Mouse (Mus musculus): ENCODE results near the gene Nid1. TPM values are rescaled to one million over a fixed set of nuclear protein-coding genes. Genes with fewer than 3 reads are reported as not detected.
"Not testable (repeated sequence)": the region's sequence is repeated elsewhere in the genome, so short reads cannot be mapped to it uniquely, and the experiment has no call there.

Gene Nid1
- polyA plus RNA-seq, 1 experiment from 2014 or later, result 37.8 TPM

GRCm38 (mm10) chr13:13461446-13462192 is 24.3 kb downstream of the Nid1 start:
- Histone ChIP-seq H3K4me2 (ENCODE audit: low read depth, low read length) (no peak overlapping the region), H3K27me3 (ENCODE audit: control insufficient read depth, insufficient read depth, low read depth, low read length) (no peaks in the 10 kb centered on the region), H3K27ac (ENCODE audit: low read length) (no peak overlapping the region), H3K9ac (ENCODE audit: low read depth, low read length) (no peak overlapping the region), H3K9me3 (replicated peaks; ENCODE audit: control insufficient read depth, low read length) (no peaks in the 10 kb centered on the region), H3K4me3 (ENCODE audit: low read depth, low read length) (no peak overlapping the region), H3K36me3 (ENCODE audit: control insufficient read depth, insufficient read depth) (no peaks in the 10 kb centered on the region), H3K4me1 (ENCODE audit: control insufficient read depth, low read depth, low read length) (peaks cover 7% of the 10 kb centered on the region; the same call in 1 of the 2 replicates)
- WGBS (ENCODE audit: insufficient replicate concordance), result 66% methylated on average over 4 of the region's 4 CpGs
- no peak for ATAC-seq (ENCODE audit: low read depth)

GRCm38 (mm10) chr13:13463949-13464348 is 26.6 kb downstream of the Nid1 start:
- peak overlapping the region; percentile 34 for H3K27ac ChIP-seq (ENCODE audit: low read length)
- H3K4me2 ChIP-seq (ENCODE audit: low read depth, low read length), result no peak overlapping the region
- H3K36me3 ChIP-seq (ENCODE audit: control insufficient read depth, insufficient read depth), result no peaks in the 10 kb centered on the region
- WGBS (ENCODE audit: insufficient replicate concordance), result 53% methylated on average over 3 of the region's 3 CpGs
- H3K27me3 ChIP-seq (ENCODE audit: control insufficient read depth, insufficient read depth, low read depth, low read length), result no peaks in the 10 kb centered on the region
- no peak overlapping the region for H3K9ac ChIP-seq (ENCODE audit: low read depth, low read length)
- no peak overlapping the region for H3K4me3 ChIP-seq (ENCODE audit: low read depth, low read length)
- peak; percentile 88 for ATAC-seq (ENCODE audit: low read depth)
- no peaks in the 10 kb centered on the region for H3K9me3 ChIP-seq (replicated peaks; ENCODE audit: control insufficient read depth, low read length)
- peaks cover 7% of the 10 kb centered on the region; the same call in 1 of the 2 replicates for H3K4me1 ChIP-seq (ENCODE audit: control insufficient read depth, low read depth, low read length)

- not testable (repeated sequence) for H3K4me1 ChIP-seq (ENCODE audit: control insufficient read depth, low read depth, low read length); H3K27me3 ChIP-seq (ENCODE audit: control insufficient read depth, insufficient read depth, low read depth, low read length); H3K36me3 ChIP-seq (ENCODE audit: control insufficient read depth, insufficient read depth); H3K4me3 ChIP-seq (ENCODE audit: low read depth, low read length); H3K9me3 ChIP-seq (replicated peaks; ENCODE audit: control insufficient read depth, low read length); H3K4me2 ChIP-seq (ENCODE audit: low read depth, low read length); H3K9ac ChIP-seq (ENCODE audit: low read depth, low read length); ATAC-seq (ENCODE audit: low read depth); H3K27ac ChIP-seq (ENCODE audit: low read length)
These were observed 29.9 kb downstream of the Nid1 start for GRCm38 (mm10) chr13:13467249-13467648.

GRCm38 (mm10) chr13:13468513-13468912 is 31.2 kb downstream of the Nid1 start:
- Histone ChIP-seq H3K27me3 (ENCODE audit: control insufficient read depth, insufficient read depth, low read depth, low read length) (no peaks in the 10 kb centered on the region), H3K27ac (ENCODE audit: low read length) (no peak overlapping the region), H3K9ac (ENCODE audit: low read depth, low read length) (no peak overlapping the region), H3K4me3 (ENCODE audit: low read depth, low read length) (no peak overlapping the region), H3K4me2 (ENCODE audit: low read depth, low read length) (no peak overlapping the region), H3K36me3 (ENCODE audit: control insufficient read depth, insufficient read depth) (no peaks in the 10 kb centered on the region), H3K9me3 (replicated peaks; ENCODE audit: control insufficient read depth, low read length) (no peaks in the 10 kb centered on the region), H3K4me1 (ENCODE audit: control insufficient read depth, low read depth, low read length) (peaks cover 3% of the 10 kb centered on the region; the same call in 1 of the 2 replicates)
- 52% methylated on average over 4 of the region's 4 CpGs for WGBS (ENCODE audit: insufficient replicate concordance)
- ATAC-seq (ENCODE audit: low read depth), result no peak

GRCm38 (mm10) chr13:13471334-13471757 is 34.0 kb downstream of the Nid1 start:
- WGBS (ENCODE audit: insufficient replicate concordance), result 37% methylated on average over 3 of the region's 3 CpGs
- H3K36me3 ChIP-seq (ENCODE audit: control insufficient read depth, insufficient read depth), result no peaks in the 10 kb centered on the region
- no peak overlapping the region for H3K4me2 ChIP-seq (ENCODE audit: low read depth, low read length)
- H3K27ac ChIP-seq (ENCODE audit: low read length), result no peak overlapping the region
- H3K9me3 ChIP-seq (replicated peaks; ENCODE audit: control insufficient read depth, low read length), result no peaks in the 10 kb centered on the region
- no peak overlapping the region for H3K9ac ChIP-seq (ENCODE audit: low read depth, low read length)
- no peaks in the 10 kb centered on the region for H3K27me3 ChIP-seq (ENCODE audit: control insufficient read depth, insufficient read depth, low read depth, low read length)
- peaks cover 3% of the 10 kb centered on the region; the same call in 1 of the 2 replicates for H3K4me1 ChIP-seq (ENCODE audit: control insufficient read depth, low read depth, low read length)
- no peak overlapping the region for H3K4me3 ChIP-seq (ENCODE audit: low read depth, low read length)
- peak; percentile 54; the same call in 1 of the 2 replicates for ATAC-seq (ENCODE audit: low read depth)

GRCm38 (mm10) chr13:13474464-13474863 is 37.1 kb downstream of the Nid1 start:
- not testable (repeated sequence) for ATAC-seq (ENCODE audit: low read depth); H3K9me3 ChIP-seq (replicated peaks; ENCODE audit: control insufficient read depth, low read length); H3K4me2 ChIP-seq (ENCODE audit: low read depth, low read length); H3K4me3 ChIP-seq (ENCODE audit: low read depth, low read length); H3K27me3 ChIP-seq (ENCODE audit: control insufficient read depth, insufficient read depth, low read depth, low read length); H3K36me3 ChIP-seq (ENCODE audit: control insufficient read depth, insufficient read depth); H3K27ac ChIP-seq (ENCODE audit: low read length); H3K9ac ChIP-seq (ENCODE audit: low read depth, low read length); H3K4me1 ChIP-seq (ENCODE audit: control insufficient read depth, low read depth, low read length)
- WGBS (ENCODE audit: insufficient replicate concordance), result 54% methylated on average over 2 of the region's 3 CpGs

GRCm38 (mm10) chr13:13474991-13475390 is 37.6 kb downstream of the Nid1 start:
- Histone ChIP-seq H3K4me2 (ENCODE audit: low read depth, low read length) (no peak overlapping the region), H3K27me3 (ENCODE audit: control insufficient read depth, insufficient read depth, low read depth, low read length) (no peaks in the 10 kb centered on the region), H3K9me3 (replicated peaks; ENCODE audit: control insufficient read depth, low read length) (no peaks in the 10 kb centered on the region), H3K27ac (ENCODE audit: low read length) (no peak overlapping the region), H3K9ac (ENCODE audit: low read depth, low read length) (no peak overlapping the region), H3K4me3 (ENCODE audit: low read depth, low read length) (no peak overlapping the region), H3K36me3 (ENCODE audit: control insufficient read depth, insufficient read depth) (no peaks in the 10 kb centered on the region), H3K4me1 (ENCODE audit: control insufficient read depth, low read depth, low read length) (peaks cover 3% of the 10 kb centered on the region; the same call in 1 of the 2 replicates)
- WGBS (ENCODE audit: insufficient replicate concordance), result 27% methylated on average over 2 of the region's 2 CpGs
- no peak for ATAC-seq (ENCODE audit: low read depth)

- no peak for ATAC-seq (ENCODE audit: low read depth)
- Histone ChIP-seq H3K4me3 (ENCODE audit: low read depth, low read length) (no peak overlapping the region), H3K27me3 (ENCODE audit: control insufficient read depth, insufficient read depth, low read depth, low read length) (no peaks in the 10 kb centered on the region), H3K9ac (ENCODE audit: low read depth, low read length) (no peak overlapping the region), H3K9me3 (replicated peaks; ENCODE audit: control insufficient read depth, low read length) (no peaks in the 10 kb centered on the region), H3K4me2 (ENCODE audit: low read depth, low read length) (no peak overlapping the region), H3K36me3 (ENCODE audit: control insufficient read depth, insufficient read depth) (no peaks in the 10 kb centered on the region), H3K27ac (ENCODE audit: low read length) (no peak overlapping the region), H3K4me1 (ENCODE audit: control insufficient read depth, low read depth, low read length) (peaks cover 3% of the 10 kb centered on the region; the same call in 1 of the 2 replicates)
- WGBS (ENCODE audit: insufficient replicate concordance), result 57% methylated on average over 2 of the region's 2 CpGs
These were observed 39.2 kb downstream of the Nid1 start for GRCm38 (mm10) chr13:13476568-13476967.

GRCm38 (mm10) chr13:13477046-13477445 is 39.7 kb downstream of the Nid1 start:
- no peak overlapping the region for H3K4me2 ChIP-seq (ENCODE audit: low read depth, low read length)
- H3K27me3 ChIP-seq (ENCODE audit: control insufficient read depth, insufficient read depth, low read depth, low read length), result no peaks in the 10 kb centered on the region
- no peaks in the 10 kb centered on the region for H3K36me3 ChIP-seq (ENCODE audit: control insufficient read depth, insufficient read depth)
- WGBS (ENCODE audit: insufficient replicate concordance), result 67% methylated on average over 2 of the region's 2 CpGs
- H3K9me3 ChIP-seq (replicated peaks; ENCODE audit: control insufficient read depth, low read length), result no peaks in the 10 kb centered on the region
- ATAC-seq (ENCODE audit: low read depth), result no peak
- no peak overlapping the region for H3K9ac ChIP-seq (ENCODE audit: low read depth, low read length)
- H3K4me3 ChIP-seq (ENCODE audit: low read depth, low read length), result no peak overlapping the region
- peaks cover 3% of the 10 kb centered on the region; the same call in 1 of the 2 replicates for H3K4me1 ChIP-seq (ENCODE audit: control insufficient read depth, low read depth, low read length)
- H3K27ac ChIP-seq (ENCODE audit: low read length), result no peak overlapping the region

Data from liver, embryonic 16.5 days (tissue).